Mouse (Mus musculus) lung, postnatal 4 days (tissue): Measurements from ENCODE around the gene Elmo3.

Experiments
- DNase-seq, 2 experiments: peaks; one replicate each; pipeline ENCODE4 v3.0.0; 2021

The Elmo3 gene

DNA sequence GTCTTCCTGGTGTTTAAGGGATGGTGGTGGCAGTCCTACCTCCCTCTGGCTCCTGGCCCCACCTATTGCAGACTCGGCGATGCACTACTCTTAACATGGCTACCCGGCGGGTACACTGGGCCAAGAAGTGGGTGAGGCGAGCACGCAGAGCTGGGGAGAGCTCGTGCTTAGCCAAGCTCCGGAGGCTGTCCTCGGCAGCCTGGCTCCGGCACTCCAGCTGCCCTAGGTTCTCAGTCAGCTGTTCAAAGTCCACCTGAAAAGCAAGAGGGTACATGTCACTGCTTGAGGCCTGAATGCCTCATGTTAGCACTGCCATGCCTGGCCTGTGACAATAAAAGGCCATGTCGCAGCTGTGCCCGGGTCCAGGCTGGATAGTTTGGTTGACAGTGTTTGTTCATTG is 24.9 kb downstream of the Elmo3 start:
- DNase-seq, result no peak

DNA sequence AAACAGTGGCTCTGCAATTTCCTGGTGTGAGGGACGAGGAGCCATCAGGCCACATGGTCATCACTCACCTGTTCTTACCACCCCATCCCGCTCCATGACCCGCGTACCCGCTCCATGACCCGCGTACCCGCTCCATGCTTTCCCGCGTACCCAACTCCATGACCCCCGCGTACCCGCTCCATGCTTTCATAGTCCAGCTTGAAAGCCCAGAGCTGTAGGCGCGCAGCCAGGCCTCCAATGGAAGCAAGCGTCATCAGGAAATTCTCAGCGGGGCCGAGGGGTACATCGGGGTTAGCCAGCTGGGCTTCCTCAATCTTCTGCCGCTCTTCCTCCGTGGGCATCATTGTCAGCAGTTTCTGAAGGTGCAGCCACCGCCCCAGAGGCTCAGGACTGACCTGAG is 26.1 kb downstream of the Elmo3 start:
- peak in 1 of 2 experiments; percentile 27 for DNase-seq

DNA sequence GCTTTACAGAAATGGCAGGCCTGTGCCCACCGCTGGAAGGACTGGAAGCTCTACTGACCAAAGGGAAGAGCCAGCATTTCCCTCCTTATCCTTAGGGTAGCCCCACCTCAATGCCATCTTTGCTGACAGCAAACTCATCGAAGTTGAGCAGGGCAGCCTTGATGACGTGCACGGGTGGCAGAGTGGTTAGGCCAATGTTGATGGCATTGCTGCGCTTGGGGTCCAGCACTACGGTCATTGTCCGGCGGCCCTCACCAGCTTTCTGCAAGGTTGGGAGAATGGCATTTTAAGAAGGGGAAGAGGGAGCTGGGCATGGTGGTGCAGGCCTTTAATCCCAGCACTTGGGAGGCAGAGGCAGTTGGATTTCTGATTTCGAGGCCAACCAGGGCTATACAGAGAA is 26.5 kb downstream of the Elmo3 start:
- DNase-seq, result no peak

DNA sequence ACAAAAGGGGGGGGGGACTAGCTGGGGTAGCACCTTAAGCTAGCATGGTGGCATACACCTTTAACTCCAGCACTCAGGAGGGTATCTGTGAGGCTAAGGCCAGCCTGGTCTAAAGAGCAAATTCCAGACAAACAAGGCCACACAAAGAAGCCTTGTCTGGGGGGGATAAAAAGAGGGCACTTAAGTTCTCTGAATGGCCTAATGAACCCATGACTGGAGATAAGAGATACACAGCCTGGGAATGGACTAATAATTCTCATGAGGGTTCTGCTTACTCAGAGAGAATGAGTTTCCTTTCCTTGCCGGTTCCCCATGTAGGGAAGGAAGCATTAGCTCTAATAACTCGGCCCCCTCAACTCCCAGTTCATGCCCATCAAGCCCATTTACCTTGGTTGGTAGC is 27.1 kb downstream of the Elmo3 start:
- no peak for DNase-seq

DNA sequence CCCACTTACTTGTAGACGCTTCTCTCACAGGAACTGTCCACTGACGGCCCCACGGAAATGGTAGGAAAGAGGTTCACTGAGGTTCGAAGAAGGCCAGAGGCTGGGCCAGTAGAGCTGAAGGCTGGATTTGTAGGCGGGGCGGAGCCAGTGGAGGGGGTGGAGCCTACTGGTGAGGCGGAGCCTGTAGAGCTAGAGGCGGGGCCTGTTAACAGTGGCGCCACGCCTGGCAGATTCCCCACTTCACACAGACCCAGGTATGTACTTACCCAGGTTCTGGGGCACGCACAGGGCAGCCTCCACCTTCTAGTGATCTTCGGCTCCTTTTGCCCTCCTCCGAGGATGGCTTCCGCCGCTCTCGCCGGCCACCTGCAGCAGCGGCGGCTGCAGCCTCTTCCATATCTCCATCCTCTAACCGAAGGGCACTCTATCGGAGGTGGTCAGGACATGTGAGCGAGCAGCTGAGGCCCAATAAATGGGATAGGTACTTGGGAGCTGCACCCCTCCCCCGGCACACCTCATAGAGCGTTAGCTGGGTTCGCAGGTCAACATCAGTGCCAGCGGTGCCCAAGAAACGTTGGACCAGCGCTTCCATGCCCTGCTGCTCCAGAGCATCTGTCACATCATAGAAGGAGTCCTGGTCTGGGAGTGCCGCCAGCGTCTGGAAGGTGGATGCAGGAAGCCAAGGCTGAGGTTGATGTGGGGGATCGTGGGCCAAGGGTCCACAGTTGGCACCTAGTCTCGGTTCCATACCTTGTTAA is 31.2 kb downstream of the Elmo3 start:
- peak; percentile 40 to 42 for DNase-seq

DNA sequence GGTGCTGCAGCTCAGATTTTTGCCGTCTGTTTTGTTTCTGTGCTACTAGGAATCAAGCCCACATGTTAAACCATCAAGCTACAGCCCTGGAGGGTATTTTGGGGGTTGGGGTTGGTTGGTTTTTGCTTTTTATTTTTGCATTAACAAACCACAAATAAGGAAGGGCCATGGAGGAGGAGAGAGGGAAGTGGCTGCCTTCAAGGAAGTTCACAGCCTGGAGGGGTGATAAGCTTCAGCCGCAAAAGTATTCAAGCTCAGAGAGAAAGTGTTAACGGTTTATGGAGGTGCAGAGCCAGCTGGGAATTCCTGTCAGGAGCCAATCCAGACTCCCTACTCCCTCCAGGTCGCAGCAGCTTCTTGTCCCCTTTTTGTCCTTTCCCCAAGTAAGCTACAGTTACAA is 33.6 kb downstream of the Elmo3 start:
- no peak for DNase-seq

DNA sequence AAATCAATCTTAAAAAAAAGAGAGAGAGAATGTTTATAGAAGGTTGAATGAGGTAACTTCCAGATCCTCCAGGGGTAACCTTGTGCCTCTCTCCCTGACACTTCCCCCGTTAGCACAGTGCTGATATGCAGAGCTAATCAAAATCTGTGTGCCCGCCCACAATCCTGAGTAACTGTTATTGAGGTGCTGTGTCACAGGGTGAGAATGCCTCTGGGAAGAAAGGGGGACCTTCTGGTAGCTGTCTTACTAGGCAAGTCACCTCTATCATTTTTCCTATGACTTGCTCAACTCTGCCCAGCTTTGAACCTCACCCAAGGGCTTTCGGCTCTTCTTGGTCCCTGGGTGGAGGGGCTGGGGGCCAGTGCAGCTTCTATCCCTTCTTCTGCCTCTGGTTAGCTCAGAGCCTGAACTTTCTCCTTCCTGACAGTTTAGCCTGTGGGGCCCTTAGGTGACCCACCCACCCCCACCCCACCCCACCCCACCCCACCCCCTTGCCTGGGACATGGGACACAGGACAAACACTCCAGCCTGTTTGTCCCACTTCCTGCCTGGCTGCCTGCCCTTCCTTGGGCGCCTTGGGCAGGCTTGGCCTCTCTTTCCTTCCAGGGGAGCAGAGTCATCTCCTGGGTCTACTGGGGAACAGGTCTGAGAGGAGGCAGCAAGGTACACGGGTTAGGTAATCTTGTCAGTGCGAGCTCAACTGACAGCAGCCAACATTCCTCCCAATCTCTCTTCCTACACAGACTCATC is 34.7 kb downstream of the Elmo3 start:
- peak; percentile 82 to 90 for DNase-seq

DNA sequence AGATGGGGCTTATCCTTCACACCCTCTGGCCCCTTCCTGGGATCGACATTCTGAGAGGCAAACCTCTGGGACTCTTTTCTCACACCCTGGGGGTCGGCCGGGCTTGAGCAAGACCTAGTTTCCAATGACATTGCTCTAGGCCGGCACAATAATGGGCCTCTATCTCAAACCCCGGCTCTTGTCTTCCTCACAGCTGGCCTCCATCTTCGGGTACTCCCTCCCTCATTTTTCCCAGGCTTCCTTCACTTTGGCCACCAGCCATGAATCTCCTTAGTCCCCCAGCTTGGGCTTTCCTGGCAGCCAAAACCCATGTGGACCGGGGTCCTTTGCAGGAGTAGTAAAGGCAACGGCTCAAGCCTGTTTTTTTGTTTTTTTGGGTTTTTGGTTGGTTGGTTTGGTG is 36.0 kb downstream of the Elmo3 start:
- peak; percentile 77 to 94 for DNase-seq

DNA sequence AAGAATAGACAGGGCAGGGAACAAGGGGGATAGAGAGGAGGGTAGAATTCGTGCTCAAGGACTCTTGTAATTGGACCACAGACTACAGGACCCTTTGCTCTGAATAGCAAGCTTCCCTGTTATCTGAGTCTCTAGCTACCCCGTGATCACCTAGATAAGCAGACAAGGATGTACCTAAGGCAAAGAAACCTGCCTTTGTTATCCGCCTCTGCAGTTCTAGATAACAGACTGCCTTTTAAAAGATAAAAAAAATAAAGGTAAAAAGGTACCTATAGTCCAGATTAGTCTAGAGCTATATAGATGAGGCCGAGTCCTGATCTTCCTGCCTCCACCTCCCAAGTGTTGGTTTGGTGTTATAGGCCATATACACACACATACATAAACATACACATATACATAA is 37.4 kb downstream of the Elmo3 start:
- no peak for DNase-seq

DNA sequence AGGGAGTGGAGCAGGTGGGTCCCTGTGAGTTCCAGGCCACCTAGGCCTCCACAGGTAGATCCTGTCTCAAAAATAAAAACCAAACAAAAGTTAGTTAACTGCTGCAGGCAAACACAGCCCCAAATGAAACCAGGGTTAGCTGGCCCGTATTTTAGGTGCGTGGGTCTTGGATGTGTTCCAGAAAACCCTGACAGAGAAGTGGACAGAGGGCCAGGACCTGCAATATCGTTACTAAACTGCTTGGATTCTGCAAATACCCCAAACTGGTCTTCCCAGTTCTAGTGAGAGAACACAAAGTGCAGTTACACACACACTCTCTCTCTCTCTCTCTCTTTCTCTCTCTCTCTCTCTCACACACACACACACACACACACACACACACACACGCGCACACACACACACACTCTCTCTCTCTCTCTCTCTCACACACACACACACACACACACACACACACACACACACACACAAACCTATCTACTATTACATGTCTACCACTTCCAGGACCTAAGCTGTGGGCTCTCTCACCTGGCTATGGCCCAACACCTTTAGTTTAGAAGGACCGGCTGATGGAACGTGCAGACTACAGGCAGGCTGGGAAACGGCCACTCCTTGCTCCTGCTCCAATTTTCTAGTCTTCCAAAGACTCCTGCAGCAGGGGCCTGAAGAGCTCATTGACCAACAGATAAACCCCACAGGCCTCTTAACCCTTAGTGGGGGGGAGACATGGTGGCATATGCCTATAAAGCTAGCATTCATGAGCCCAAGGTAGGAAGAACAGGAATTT is 38.6 kb downstream of the Elmo3 start:
- peak; percentile 47 to 50 for DNase-seq

DNA sequence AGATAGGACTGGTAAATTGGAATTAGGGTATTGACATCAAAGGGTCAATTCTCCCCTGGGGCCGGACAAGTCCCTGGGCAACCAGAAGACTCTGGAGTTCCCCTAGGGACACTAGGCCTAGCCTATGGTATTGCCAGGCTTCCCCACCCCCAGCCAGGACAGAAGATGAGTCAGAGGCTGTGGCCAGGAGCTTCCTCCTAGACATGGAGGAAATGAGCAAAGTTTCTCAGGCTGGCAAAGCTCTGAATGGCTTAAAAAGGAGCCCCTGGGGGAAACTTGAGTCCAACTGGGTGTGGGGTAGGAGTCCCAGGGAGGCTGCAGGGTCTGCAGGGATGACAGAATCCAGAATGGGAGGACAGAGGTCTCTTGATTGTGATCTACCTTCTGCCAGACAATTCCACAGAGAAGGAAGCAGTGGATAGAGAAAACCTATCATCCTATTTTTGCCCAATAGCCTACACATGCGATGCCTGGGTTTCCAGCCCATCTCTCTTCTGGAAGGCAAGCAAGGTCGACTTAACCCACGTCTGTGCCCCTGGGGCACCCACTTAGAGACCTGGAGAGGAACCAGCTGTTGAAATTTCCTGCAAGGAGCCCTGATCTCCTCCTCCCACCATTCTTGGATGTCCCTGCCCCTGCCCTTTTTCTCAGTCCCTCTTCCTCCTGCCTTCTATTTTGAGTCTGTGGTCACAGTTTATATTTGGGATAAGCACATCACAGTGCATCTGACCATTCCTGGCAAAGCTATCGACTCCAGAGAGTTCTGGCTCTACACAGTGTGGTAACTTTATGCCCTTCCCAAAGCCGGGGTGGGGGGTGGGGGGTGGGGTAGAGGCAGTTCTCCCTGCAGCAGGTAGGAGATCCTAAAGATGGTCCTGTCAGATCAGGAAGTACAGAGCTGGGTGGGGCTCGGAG is 39.9 kb downstream of the Elmo3 start:
- peak; percentile 64 to 67 for DNase-seq

DNA sequence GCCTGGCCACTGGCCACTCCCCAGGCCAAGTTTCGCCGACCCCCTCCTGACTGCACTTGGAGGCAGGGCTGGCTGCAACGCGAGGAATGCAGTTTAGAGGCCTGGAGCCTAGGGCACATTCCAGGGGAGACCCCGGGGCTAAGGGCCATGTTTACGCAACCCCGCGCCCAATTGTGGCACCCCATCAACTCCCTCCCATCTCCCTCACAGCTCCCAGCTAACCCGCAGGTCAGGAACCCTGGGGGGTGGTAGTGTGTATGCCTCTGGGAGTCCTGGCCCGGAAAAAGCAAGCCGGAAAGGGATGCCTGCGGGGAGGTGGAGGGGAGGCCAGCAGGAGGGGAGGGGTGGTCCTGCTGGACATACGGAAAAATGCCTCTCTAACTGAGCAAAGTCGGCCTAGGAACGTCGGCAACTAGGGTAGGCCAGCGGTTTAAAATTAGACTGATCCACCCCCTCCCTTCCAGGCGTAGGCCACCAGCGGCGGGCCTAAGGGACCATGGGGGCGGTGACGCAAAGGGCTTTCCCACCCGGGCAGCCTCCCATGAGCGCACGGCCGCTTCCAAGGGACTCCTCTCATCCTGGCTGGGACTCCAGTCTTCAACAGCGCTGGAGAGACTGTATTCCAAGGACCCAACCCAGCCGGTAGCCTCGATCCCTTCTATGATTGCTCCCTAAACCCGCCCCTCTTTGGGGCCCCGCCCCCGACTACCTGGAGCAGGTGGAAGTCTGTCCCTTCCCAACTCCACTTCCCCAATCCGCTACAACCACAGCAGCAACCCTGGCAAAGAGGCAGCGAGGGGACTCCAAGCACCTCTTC is 41.4 kb downstream of the Elmo3 start:
- DNase-seq, result peak; percentile 83 to 94

DNA sequence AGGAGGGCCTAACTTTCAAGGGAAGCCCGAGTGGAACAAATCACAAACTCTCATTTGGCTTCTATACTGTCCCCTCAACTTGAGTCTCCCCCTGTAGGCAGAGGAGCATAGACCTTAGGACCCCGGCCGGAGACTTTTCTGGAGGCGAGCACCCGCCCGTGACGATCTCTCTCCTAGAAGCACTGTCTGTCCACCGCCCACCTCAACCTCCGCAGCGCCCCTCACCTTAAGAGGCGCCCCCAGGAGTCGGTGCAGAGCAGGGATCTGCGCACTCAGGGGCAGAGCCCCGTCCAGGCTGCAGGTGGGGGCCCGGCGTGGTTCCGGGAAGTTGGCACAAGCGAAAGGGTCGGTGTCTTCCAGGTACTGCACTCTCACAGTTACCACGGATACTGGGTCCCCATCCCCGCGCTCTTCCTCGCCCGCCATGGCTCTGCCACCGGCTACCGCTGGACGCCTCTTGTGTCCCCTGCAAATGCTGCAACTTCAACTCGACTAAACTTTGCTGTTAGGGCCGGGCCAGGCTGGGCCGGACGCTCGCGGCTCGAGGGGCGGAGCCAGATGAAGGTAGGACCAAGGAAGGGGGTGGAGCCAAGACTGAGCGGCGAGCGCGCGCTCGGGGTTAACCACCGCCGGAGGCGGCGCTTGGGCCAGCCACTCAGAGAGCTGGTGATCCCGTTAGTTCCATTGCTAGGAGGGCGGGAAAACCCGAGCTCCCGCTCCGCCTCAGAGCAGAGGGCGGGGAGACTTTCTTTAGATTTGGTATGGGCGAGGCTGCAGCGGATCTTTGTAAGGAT is 42.2 kb downstream of the Elmo3 start, which contains the start of gene Fhod1:
Fhod1 (minus strand) TSS at position 526 of the 794 bp plus-strand sequence.
- peak; percentile 98 for DNase-seq

DNA sequence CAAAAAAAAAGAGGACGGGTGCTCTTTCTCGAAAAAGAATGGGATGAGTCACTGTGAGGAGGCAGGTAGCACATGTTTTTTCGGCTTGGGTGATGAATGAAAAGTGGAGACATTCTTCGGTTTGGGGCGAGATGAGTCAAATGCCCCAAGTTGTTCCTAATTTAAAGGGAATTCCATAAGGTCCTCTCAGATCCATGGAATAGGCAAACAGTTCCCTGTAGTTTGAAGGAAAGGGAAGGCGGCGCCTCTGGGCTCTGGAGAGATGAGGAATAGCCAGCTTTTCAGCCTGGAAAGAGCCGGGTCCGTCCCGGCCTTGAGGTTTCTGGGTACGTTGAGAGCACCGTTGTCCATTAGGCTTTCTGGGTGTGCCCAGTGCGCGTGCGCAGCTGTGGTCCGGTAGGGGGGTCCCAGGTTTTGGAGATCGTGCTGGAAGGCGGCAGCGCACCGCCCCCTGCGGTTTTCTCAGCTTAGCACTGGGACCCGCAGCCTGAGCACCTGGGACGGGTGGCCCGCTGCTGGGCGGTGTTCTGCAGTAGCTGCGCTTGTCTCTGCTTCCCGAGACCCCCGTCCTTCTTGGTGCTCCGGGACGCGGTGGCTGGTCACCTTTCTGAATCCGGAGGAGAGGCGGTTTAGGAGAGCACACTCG is 43.2 kb downstream of the Elmo3 start, which contains the start of gene Slc9a5:
Slc9a5 (plus strand) TSS at position 394 of the 646 bp plus-strand sequence.
- peak; percentile 72 to 81 for DNase-seq

DNA sequence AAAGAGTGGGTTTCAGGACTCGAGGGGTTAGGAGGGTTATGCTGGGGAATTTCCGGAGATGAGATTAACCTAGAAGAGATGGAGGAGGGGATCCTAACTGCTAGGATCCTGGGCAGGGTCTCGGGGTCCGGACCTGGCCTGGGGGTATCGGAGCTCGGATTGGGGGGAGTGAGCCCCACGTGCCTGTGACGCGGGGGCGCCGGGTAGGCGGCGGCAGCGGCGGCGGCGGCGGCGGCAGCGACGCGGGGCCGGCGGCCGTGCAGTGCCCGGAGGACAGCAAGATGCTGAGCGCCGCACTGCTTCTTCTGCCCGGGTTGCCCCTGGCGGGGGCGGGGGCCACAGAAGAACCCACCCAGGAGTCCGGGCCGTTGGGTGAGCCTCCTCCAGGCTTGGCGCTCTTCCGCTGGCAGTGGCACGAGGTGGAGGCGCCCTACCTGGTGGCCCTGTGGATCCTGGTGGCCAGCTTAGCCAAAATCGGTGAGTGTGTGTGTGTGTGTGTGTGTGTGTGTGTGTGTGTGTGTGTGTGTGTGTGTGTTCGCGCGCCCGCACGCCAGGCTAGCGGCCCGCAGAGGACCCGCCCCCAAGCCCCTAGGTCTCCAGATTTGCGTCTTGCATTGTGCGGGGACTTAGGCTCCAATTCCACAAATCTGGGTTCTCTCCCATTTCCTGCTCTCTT is 43.8 kb downstream of the Elmo3 start:
- DNase-seq, result peak; percentile 42 to 65

DNA sequence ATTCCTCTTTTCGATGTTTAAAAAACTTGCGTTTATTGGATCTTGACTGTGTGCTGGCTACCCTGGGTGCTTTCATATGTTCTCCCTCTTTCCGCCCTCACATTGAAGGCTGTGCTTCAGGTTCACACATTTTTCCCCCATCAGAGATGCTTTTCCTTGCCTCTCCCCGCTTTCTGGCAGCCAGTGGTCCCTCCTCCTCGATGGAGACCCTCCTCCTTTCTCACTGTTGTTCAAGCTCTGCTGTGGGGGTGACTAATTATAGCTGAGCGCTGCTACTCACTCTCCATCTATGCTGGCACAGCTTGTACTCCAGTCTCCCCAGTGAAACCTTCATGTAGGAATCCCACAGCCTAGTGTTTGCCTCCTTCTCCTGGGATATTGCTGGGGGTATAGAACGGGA is 44.8 kb downstream of the Elmo3 start:
- DNase-seq, result no peak

DNA sequence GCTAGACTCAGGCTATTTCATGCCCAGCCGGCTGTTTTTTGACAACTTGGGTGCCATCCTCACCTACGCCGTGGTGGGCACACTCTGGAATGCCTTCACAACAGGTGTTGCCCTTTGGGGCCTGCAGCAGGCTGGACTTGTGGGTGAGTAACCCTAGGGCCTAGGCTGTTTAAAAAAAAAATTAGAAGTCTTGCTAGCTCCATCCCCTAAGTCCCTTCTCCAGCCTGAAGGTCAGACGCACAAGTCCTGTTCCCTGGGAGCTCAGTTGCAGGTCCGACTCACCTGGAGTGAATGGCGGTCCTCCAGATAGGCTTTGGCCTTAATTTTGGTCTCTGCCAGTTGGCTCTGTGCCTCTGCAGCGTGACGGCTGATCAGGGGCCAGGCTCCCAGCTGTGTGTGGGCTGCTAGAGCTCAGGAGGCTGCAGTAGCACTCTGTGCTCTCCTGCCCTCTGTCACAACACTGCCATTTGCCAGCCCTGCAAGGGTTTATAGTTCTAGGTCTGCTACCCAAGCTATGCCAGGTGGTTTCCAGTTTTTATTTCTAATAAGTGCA is 48.3 kb downstream of the Elmo3 start:
- no peak for DNase-seq

DNA sequence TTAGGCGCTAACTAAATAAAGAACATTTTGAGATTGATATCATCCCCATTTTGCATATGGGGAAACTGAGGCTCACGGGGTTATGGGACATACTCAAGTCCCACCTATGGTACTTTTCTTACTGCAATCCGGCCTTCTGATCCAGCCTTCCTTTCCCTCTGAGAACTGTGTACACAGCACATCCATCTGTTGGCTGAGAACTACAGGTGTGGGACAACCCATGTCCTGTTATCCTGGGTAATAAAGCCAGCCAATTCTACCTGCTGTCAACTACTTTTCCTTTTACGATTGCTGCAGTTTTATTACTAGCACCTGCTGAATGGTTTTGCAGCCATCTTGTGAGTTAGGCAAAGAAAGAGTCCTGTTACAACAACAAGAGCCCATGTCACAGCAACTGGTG is 49.1 kb downstream of the Elmo3 start:
- no peak for DNase-seq
